Mouse (Mus musculus): ENCODE measurements at regions not wholly inside any gene's neighbourhood (a gene's known extent, or its start where the extent isn't known, plus 50 kb on each side); places are given as distances from the start of the nearest gene placed in this dataset.

DNA sequence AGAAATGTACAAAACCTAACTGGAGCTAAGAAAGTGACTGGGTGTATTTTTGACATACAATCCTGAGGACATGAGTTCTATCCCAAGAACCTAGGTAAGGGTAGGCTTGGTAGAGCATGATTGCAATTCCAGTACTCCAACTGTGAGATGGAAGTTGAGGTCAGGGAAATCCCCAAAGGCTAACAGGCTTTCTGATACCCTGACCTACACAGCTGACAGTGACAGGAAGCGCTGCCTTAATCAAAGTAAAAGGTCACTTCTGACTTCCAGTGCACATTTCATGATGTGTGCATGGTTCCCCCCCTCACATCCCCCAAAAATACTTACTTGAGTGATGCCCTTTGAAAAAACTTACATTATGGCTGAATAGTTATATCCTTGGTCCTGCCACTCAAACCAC is 312.6 kb upstream of the Pitrm1 start:
- TF ChIP-seq POLR2A (IDR thresholded peaks at IDR 0.05; ENCODE audit: control insufficient read depth, extremely low read depth, insufficient read depth, low read length, poor library complexity) (no peak), CTCF (IDR thresholded peaks at IDR 0.05; ENCODE audit: borderline replicate concordance, control insufficient read depth, extremely low read depth, insufficient read depth, low read length, poor library complexity) (no peak)
